Mouse (Mus musculus): ENCODE results near the gene Rnh1.
A peak's percentile ranks its signal among the peaks of the same experiment; 100 is the strongest.

The Rnh1 gene

GRCm38 (mm10) chr7:141155362-141155761 lies 17.3 kb downstream of the Rnh1 start:
- no peak for DNase-seq

- no peak for DNase-seq
Observed at GRCm38 (mm10) chr7:141148639-141149038, 24.0 kb downstream of the Rnh1 start.

DNA sequence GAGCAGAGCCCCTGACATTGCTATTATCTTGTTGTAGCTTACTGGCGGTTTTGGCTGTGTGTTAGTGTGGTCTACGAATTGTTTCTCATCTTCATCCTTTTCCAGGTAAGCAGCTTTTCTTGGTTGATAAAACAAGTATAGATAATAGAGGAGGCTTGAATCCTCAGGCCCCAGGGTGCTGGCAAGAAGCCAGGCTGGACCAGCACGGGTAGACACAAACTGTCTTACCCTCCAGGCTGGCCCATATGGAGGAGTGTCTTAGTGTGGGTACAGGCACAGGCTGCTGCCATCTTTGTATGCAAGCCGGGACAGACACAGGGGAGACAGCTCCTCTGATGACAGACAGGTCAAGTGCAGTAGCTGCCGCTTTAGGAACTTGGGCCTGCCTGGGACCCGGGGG lies 25.6 kb downstream of the Rnh1 start:
- DNase-seq: no peak

GRCm38 (mm10) chr7:141146043-141146595 lies 26.5 kb downstream of the Rnh1 start:
- no peak for DNase-seq

- DNase-seq: no peak
Observed at GRCm38 (mm10) chr7:141145403-141145802, 27.3 kb downstream of the Rnh1 start.

- no peak for DNase-seq
Observed at GRCm38 (mm10) chr7:141144650-141145049, 28.0 kb downstream of the Rnh1 start.

- DNase-seq: no peak
Observed at GRCm38 (mm10) chr7:141143861-141144260, 28.8 kb downstream of the Rnh1 start.

DNA sequence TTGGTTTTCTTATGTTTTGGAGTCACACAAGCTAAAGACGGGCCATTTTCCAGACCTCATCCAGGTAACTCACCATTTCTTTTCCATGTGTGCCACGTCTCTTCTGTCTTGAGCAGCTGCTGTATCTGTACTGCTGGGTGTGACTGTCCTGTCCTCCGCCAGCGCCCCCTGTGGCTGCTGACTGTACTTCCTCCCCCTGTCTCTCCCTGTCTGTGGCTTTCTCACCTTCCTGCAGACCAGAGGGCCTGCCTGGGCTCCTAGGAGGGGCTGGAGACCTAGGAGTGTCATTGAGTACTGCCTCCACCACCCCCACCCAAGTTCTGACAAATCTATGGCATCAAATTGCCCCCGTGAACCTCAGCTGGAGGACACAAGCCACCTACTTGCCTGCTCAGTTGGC lies 29.5 kb downstream of the Rnh1 start:
- peak; percentile 64 for DNase-seq

- DNase-seq: no peak
Observed at GRCm38 (mm10) chr7:141141326-141141725, 31.3 kb downstream of the Rnh1 start.

GRCm38 (mm10) chr7:141131904-141132755 lies 40.5 kb downstream of the Rnh1 start:
- no peak for DNase-seq

DNA sequence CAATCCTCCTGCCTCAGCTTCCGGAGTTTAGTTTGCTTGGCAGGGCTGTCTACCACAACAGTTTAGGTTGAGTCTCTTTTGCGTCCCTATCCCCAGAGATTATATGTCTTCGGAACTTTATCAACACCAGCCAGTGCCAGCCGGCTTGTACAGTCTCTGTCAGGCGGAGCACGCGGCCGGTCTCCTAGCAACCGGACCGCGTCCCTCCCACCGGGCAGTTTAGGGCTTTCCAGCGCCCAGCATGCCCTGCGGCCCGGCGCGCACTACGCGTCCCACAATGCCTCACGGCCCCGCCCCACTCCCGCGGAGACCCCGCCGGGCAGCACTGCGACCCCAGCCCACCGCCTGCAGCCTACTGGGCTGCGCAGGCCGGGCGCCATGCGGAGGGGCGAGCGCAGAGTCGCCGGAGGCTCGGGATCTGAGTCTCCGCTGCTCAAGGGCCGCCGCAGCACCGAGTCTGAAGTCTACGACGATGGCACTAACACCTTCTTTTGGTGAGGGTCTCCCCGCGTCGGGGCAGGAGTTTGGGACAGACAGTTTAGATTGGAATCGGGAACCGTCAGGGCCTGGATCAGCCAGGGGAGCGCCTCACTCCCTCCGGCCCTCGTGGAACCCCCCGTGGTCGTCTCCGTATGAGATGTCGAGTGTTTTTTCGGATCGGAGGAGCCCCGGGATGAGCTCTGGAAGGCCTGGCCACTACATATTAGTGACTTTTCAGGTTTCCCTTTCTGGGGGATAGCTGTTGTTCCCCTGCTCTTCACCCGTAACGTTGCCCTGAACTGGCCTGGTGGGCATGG lies 41.4 kb downstream of the Rnh1 start:
- peak; percentile 85 to 90 for DNase-seq

DNA sequence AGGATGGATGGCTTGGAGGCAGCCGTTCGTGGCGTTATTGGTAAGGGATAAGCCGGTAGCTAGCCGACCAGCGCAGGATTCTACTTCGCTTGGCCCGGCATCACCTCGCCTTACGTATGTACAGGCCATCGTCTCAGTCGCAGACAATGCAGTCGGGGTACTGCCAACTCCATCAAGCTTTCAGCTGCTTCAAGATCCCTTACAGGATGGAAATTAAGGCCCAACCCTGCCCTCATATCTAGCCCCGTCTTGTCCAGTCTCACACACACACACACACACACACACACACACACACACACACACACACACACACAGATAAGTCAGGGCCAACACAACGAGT lies 49.2 kb downstream of the Rnh1 start:
- DNase-seq: no peak

- DNase-seq: peak; percentile 90 to 91
Observed at GRCm38 (mm10) chr7:141122689-141123516, 49.8 kb downstream of the Rnh1 start.

DNA sequence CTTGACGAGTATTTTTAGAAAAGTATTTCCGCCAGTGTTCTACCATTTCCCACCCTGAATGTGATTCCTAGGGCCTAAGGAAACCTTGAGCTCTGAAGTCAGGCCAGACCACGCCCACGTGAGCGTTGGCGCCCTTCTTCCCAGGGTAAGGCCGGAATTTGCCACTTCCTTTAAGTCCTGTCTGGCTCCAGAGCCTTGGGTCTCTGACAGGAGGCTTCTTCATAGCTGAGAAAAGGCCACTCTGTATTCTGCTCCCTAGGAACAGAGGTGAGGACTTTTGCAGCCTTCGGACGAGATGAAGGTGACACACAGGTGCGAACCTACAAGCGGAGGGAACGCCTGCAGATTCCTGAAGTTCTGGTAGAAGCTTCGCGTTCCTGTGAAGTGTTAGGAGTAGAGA lies 50.4 kb downstream of the Rnh1 start, which contains the start of gene Ptdss2:
Gene Ptdss2, plus strand, starts transcription at position 138 of the 400 bp plus-strand sequence.
- DNase-seq: no peak

DNA sequence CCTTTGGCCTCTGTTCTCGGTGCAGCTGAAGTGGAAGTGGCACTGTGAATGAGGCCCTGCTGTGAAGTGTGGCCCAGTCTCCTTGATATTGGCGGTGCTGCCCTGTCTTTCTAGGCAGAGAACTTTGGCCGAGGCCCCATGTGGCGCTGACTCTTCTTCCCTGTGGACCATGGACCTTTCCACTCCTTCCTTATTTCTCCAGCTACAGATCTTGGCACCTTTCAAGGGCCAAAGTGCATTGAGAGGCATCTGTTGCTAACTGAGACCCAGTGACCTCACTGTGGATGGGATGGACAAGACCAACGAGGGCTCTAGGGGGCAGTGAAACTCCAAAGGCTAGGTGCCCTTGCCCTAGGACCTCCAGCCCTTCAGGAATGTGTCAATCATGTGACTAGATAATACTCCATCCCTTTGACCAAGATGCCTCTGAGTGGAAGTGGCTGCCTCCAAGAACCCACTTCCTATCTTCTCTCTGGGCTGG lies 51.6 kb downstream of the Rnh1 start:
- DNase-seq: no peak

- DNase-seq: no peak
Observed at GRCm38 (mm10) chr7:141120605-141121004, 52.1 kb downstream of the Rnh1 start.

DNA sequence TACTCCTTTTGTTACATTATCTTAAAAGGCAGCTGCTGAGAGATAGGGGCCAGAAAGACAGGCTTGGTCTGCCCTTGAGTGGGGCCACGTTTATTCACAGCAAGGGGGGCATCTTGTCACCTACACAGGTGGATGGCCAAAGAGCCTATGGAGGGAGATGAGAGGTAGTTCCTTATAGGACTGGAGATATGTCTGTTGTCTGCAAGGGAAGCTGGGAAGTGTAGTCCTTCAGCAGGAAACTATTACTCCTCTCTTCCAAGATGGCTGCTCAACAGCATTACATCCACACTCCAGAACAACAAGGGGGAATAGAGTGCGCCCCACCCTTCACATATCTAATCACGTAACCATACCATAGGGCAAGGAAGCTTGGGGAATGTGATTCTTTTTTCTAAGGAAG lies 53.2 kb downstream of the Rnh1 start:
- DNase-seq: no peak

- no peak for DNase-seq
Observed at GRCm38 (mm10) chr7:141117636-141118035, 55.0 kb downstream of the Rnh1 start, which contains the start of gene Ano9. Ano9 (minus strand) TSS chr7:141117806.

- DNase-seq: no peak
Observed at GRCm38 (mm10) chr7:141115874-141116273, 56.8 kb downstream of the Rnh1 start.

All from thymus, postnatal 36 days (tissue).